Mouse (Mus musculus): Measurements from ENCODE around the gene Wdr49. TPM values are rescaled to one million over a fixed set of nuclear protein-coding genes. Genes with fewer than 3 reads are reported as not detected.

Wdr49 gene
- polyA plus RNA-seq, 1 experiment from 2014 or later: not detected

DNA sequence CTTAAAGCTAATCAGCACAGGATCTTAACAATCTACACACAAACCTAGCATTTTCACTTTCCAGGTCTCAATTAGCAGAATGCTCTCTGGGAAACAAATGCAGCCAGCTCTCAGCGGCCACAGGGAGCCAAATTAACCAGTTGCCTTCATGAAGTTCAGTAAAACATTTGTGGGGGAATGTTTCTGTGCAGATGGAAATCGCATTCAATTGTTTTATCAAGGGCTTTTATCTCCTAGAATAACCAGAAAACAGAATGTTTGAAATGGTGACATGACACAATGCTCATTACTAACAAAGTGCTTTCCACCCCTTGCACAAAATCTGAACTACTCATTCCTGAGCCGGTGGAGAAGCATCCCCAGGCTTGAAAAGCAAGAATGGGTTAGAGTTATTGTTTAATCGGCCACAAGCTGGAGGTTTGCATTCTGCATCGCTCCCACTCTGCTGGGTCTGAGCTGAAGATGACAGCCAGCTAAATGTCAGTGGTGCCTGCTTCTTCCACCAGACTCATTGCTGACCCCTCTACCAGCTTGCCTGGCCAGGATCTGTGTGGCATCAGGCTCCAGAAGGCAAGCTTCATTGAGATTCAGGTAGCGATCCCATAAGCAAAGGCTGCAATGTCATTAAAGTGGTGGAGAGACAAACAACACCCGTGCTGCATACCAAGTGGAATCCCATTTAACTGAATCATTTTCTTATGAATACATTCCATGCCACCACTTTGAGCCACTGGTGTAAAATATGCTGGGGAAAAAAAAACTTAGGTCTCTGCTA lies 86.6 kb downstream of the Wdr49 start:
- no peaks in the 10 kb centered on the region for H3K36me3 ChIP-seq (replicated peaks; ENCODE audit: insufficient read depth, low read length)
- DNase-seq (no peak), ATAC-seq (no peak)
- H3K27me3 ChIP-seq (ENCODE audit: insufficient read depth, low read length): no peaks in the 10 kb centered on the region
- H3K9ac ChIP-seq (replicated peaks): no peak overlapping the region
- WGBS (ENCODE audit: insufficient replicate concordance): 67% methylated on average over 7 of the region's 7 CpGs
- H3K27ac ChIP-seq (ENCODE audit: low read depth): no peak overlapping the region
- no peaks in the 10 kb centered on the region for H3K9me3 ChIP-seq (ENCODE audit: low read length)
- no peak for TF ChIP-seq CTCF (IDR thresholded peaks at IDR 0.05; ENCODE audit: low read depth)
- TF ChIP-seq EP300 (IDR thresholded peaks at IDR 0.05; ENCODE audit: low read depth): no peak
- H3K4me2 ChIP-seq (ENCODE audit: low read depth, low read length): no peak overlapping the region
- no peaks in the 10 kb centered on the region for H3K4me1 ChIP-seq (ENCODE audit: insufficient read depth)
- H3K4me3 ChIP-seq (ENCODE audit: low read depth, low read length): no peak overlapping the region

GRCm38 (mm10) chr3:75394487-75394886 lies 87.5 kb downstream of the Wdr49 start:
- no peak overlapping the region for H3K4me2 ChIP-seq (ENCODE audit: low read depth, low read length)
- TF ChIP-seq EP300 (IDR thresholded peaks at IDR 0.05; ENCODE audit: low read depth) (no peak), CTCF (IDR thresholded peaks at IDR 0.05; ENCODE audit: low read depth) (no peak)
- no peak overlapping the region for H3K4me3 ChIP-seq (ENCODE audit: low read depth, low read length)
- no peak overlapping the region for H3K9ac ChIP-seq (replicated peaks)
- H3K27ac ChIP-seq (ENCODE audit: low read depth): no peak overlapping the region
- H3K9me3 ChIP-seq (ENCODE audit: low read length): no peaks in the 10 kb centered on the region
- WGBS (ENCODE audit: insufficient replicate concordance): 47% methylated on average over 3 of the region's 3 CpGs
- no peak for DNase-seq
- no peaks in the 10 kb centered on the region for H3K27me3 ChIP-seq (ENCODE audit: insufficient read depth, low read length)
- no peak for ATAC-seq
- H3K36me3 ChIP-seq (replicated peaks; ENCODE audit: insufficient read depth, low read length): no peaks in the 10 kb centered on the region
- no peaks in the 10 kb centered on the region for H3K4me1 ChIP-seq (ENCODE audit: insufficient read depth)

DNA sequence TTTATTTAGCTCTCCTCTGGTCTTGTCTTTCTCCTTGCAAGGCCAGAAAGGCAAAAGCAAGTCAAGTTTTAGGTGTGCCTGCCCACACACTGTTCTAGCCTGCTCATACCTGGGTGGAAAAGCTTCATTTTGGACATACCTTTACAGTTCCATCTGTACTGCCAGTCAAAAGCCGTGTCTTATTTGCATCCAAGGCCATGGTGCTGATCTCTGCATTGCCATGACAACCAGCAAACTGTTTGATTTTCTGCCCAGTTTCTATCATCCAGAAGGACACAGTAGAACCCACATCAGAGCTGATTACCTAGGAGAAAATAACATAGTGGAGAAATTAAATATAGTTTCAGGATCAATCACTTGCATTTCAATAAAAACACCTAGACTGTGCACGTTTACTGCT lies 100.2 kb downstream of the Wdr49 start:
- no peak overlapping the region for H3K27ac ChIP-seq (ENCODE audit: low read depth)
- H3K9me3 ChIP-seq (ENCODE audit: low read length): no peaks in the 10 kb centered on the region
- DNase-seq (no peak), ATAC-seq (no peak)
- H3K4me2 ChIP-seq (ENCODE audit: low read depth, low read length): no peak overlapping the region
- H3K9ac ChIP-seq (replicated peaks): no peak overlapping the region
- 60% methylated on average over 2 of the region's 2 CpGs for WGBS (ENCODE audit: insufficient replicate concordance)
- H3K4me1 ChIP-seq (ENCODE audit: insufficient read depth): no peaks in the 10 kb centered on the region
- H3K4me3 ChIP-seq (ENCODE audit: low read depth, low read length): no peak overlapping the region
- no peaks in the 10 kb centered on the region for H3K36me3 ChIP-seq (replicated peaks; ENCODE audit: insufficient read depth, low read length)
- no peaks in the 10 kb centered on the region for H3K27me3 ChIP-seq (ENCODE audit: insufficient read depth, low read length)
- TF ChIP-seq EP300 (IDR thresholded peaks at IDR 0.05; ENCODE audit: low read depth) (no peak), CTCF (IDR thresholded peaks at IDR 0.05; ENCODE audit: low read depth) (no peak)

- H3K27ac ChIP-seq (ENCODE audit: low read depth): no peak overlapping the region
- TF ChIP-seq CTCF (IDR thresholded peaks at IDR 0.05; ENCODE audit: low read depth) (no peak), EP300 (IDR thresholded peaks at IDR 0.05; ENCODE audit: low read depth) (no peak)
- H3K9ac ChIP-seq (replicated peaks): no peak overlapping the region
- H3K4me2 ChIP-seq (ENCODE audit: low read depth, low read length): no peak overlapping the region
- DNase-seq: no peak
- no peak overlapping the region for H3K4me3 ChIP-seq (ENCODE audit: low read depth, low read length)
- no peaks in the 10 kb centered on the region for H3K4me1 ChIP-seq (ENCODE audit: insufficient read depth)
- H3K36me3 ChIP-seq (replicated peaks; ENCODE audit: insufficient read depth, low read length): no peaks in the 10 kb centered on the region
- H3K9me3 ChIP-seq (ENCODE audit: low read length): no peaks in the 10 kb centered on the region
- no peaks in the 10 kb centered on the region for H3K27me3 ChIP-seq (ENCODE audit: insufficient read depth, low read length)
- no peak for ATAC-seq
Observed at GRCm38 (mm10) chr3:75353972-75354371, 128.0 kb downstream of the Wdr49 start.

- H3K27ac ChIP-seq (ENCODE audit: low read depth): no peak overlapping the region
- no peak overlapping the region for H3K9ac ChIP-seq (replicated peaks)
- DNase-seq (no peak), ATAC-seq (no peak)
- H3K36me3 ChIP-seq (replicated peaks; ENCODE audit: insufficient read depth, low read length): no peaks in the 10 kb centered on the region
- H3K27me3 ChIP-seq (ENCODE audit: insufficient read depth, low read length): no peaks in the 10 kb centered on the region
- TF ChIP-seq CTCF (IDR thresholded peaks at IDR 0.05; ENCODE audit: low read depth): no peak
- no peak for TF ChIP-seq EP300 (IDR thresholded peaks at IDR 0.05; ENCODE audit: low read depth)
- no peaks in the 10 kb centered on the region for H3K9me3 ChIP-seq (ENCODE audit: low read length)
- H3K4me1 ChIP-seq (ENCODE audit: insufficient read depth): no peaks in the 10 kb centered on the region
- no peak overlapping the region for H3K4me3 ChIP-seq (ENCODE audit: low read depth, low read length)
- H3K4me2 ChIP-seq (ENCODE audit: low read depth, low read length): no peak overlapping the region
Observed at GRCm38 (mm10) chr3:75337196-75337595, 144.8 kb downstream of the Wdr49 start.

DNA sequence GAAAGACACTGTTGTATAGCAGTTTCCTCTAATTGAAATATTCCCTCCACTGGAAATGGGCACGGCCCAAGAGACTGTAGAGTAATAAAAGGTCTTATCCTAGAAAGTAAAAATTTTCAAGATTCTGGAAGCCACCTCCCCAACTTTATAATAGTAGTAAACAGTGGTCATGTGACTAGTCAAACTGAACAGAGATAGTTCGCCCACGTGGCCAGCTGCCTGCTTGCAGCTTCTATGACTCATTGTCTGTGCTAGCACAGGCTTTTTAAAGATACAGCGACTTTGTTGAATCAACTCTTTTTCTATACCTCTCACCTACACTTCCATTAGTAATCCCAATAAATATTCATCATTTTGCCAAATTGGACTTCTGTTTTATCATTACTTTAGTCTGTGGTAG lies 161.0 kb downstream of the Wdr49 start:
- no peaks in the 10 kb centered on the region for H3K4me1 ChIP-seq (ENCODE audit: insufficient read depth)
- H3K36me3 ChIP-seq (replicated peaks; ENCODE audit: insufficient read depth, low read length): no peaks in the 10 kb centered on the region
- no peak overlapping the region for H3K4me2 ChIP-seq (ENCODE audit: low read depth, low read length)
- H3K27ac ChIP-seq (ENCODE audit: low read depth): no peak overlapping the region
- H3K9me3 ChIP-seq (ENCODE audit: low read length): no peaks in the 10 kb centered on the region
- H3K9ac ChIP-seq (replicated peaks): no peak overlapping the region
- DNase-seq (no peak), ATAC-seq (no peak)
- TF ChIP-seq CTCF (IDR thresholded peaks at IDR 0.05; ENCODE audit: low read depth): no peak
- TF ChIP-seq EP300 (IDR thresholded peaks at IDR 0.05; ENCODE audit: low read depth): no peak
- no peak overlapping the region for H3K4me3 ChIP-seq (ENCODE audit: low read depth, low read length)
- WGBS (ENCODE audit: insufficient replicate concordance): 65% methylated on average over 4 of the region's 4 CpGs
- H3K27me3 ChIP-seq (ENCODE audit: insufficient read depth, low read length): no peaks in the 10 kb centered on the region
